17 mouse cellular contexts compared by ENCODE assay signal in the genomic region with DNA sequence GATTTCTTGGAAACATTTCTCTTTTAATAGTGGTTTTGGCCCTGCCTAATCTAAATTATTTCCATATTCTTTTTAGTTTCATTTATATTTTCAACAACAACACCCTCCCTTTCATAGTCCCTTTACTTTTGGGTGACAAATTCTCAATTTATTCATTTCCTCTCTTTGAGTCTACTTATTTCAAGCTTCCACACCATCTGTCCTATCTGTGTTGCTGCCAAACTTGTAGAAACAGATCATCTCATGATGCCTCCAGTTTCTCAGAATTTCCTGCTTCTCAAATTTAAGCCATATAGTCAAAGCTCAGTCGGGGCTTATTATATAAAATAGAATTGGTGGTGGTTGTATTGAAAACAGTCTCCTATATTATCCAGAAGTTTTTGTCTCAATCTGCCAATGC.
DNase-seq lines count a peak whose midpoint lies in the region; ATAC-seq lines count a peak whose summit lies in the region.
"Had no signal": no experiment of that assay in that cellular context is flagged by ENCODE, and none has a peak within 500 bp of the region (broad histone marks: within the 10 kb centered on the region; RNA-seq: fewer than 3 reads in every experiment).

No protein-coding gene starts in this region.

- no peaks in the 10 kb centered on the region for H3K36me3 ChIP-seq in forebrain, embryonic 15.5 days
- H3K36me3 ChIP-seq in forebrain, embryonic 11.5 days (ENCODE audit: control insufficient read depth, insufficient read depth, low read length), result no peaks in the 10 kb centered on the region
- H3K36me3 ChIP-seq: G1E; kidney, embryonic 15.5 days; midbrain, embryonic 13.5 days; neural tube, embryonic 12.5 days had no signal

- 69% methylated on average over 1 of the region's 1 CpGs for WGBS in forebrain, embryonic 15.5 days
- 84% methylated on average over 1 of the region's 1 CpGs for WGBS in forebrain, embryonic 11.5 days

- H3K27ac ChIP-seq in forebrain, embryonic 15.5 days (replicated peaks), result no peak overlapping the region
- no peak overlapping the region for H3K27ac ChIP-seq in forebrain, embryonic 11.5 days (ENCODE audit: low read depth, low read length)
- H3K27ac ChIP-seq: kidney, embryonic 15.5 days; liver, embryonic 14.5 days; midbrain, embryonic 13.5 days; neural tube, embryonic 12.5 days had no signal

- H3K4me1 ChIP-seq in forebrain, embryonic 15.5 days, result no peaks in the 10 kb centered on the region
- H3K4me1 ChIP-seq in forebrain, embryonic 11.5 days (replicated peaks; ENCODE audit: control insufficient read depth, insufficient read depth, low read length), result no peaks in the 10 kb centered on the region
- H3K4me1 ChIP-seq: kidney, embryonic 15.5 days; midbrain, embryonic 13.5 days; neural tube, embryonic 12.5 days had no signal

- H3K4me3 ChIP-seq in forebrain, embryonic 15.5 days, result no peak overlapping the region
- H3K4me3 ChIP-seq in forebrain, embryonic 11.5 days (ENCODE audit: low read depth, low read length), result no peak overlapping the region
- H3K4me3 ChIP-seq: kidney, embryonic 15.5 days; midbrain, embryonic 13.5 days; neural tube, embryonic 12.5 days had no signal

- peak; percentile 61; the same call in 1 of the 2 replicates for ATAC-seq in forebrain, embryonic 15.5 days (replicated peaks)
- no peak for ATAC-seq in forebrain, embryonic 11.5 days (replicated peaks; ENCODE audit: low FRiP score)
- ATAC-seq in erythroid progenitor cell, adult 5-6 weeks (replicated peaks; ENCODE audit: low FRiP score, poor library complexity, severe bottlenecking), result no peak
- ATAC-seq: midbrain, embryonic 13.5 days had no signal

- no peak overlapping the region for H3K9ac ChIP-seq in forebrain, embryonic 15.5 days (replicated peaks)
- H3K9ac ChIP-seq in forebrain, embryonic 11.5 days (ENCODE audit: low read length), result no peak overlapping the region
- H3K9ac ChIP-seq: kidney, embryonic 15.5 days; liver, embryonic 14.5 days; midbrain, embryonic 13.5 days; neural tube, embryonic 12.5 days had no signal

- DNase-seq in forebrain, embryonic 11.5 days (ENCODE audit: low spot score), result no peak
- peak; percentile 98 for DNase-seq in brain, adult 2 months (ENCODE audit: low read depth, low spot score)
- peak; percentile 94 for DNase-seq in cerebellum, adult 9-10 months
- peak; percentile 21 for DNase-seq in layer of hippocampus, adult 9-10 months (ENCODE audit: low spot score)
- DNase-seq in testis, postnatal 14 days (ENCODE audit: low spot score), result no peak
- DNase-seq in urinary bladder, postnatal 10 days (ENCODE audit: low spot score), result no peak
- DNase-seq: heart, adult 11 months; heart, postnatal 14 days; lung, postnatal 36 days; retina, postnatal 1 day had no signal

- H3K27me3 ChIP-seq in forebrain, embryonic 15.5 days, result no peaks in the 10 kb centered on the region
- no peaks in the 10 kb centered on the region for H3K27me3 ChIP-seq in forebrain, embryonic 11.5 days (ENCODE audit: control insufficient read depth, insufficient read depth, low read length)
- H3K27me3 ChIP-seq: kidney, embryonic 15.5 days; midbrain, embryonic 13.5 days; neural tube, embryonic 12.5 days had no signal

- H3K4me2 ChIP-seq in forebrain, embryonic 15.5 days (replicated peaks), result no peak overlapping the region
- H3K4me2 ChIP-seq in forebrain, embryonic 11.5 days (ENCODE audit: low read depth, low read length, severe bottlenecking), result no peak overlapping the region
- H3K4me2 ChIP-seq: kidney, embryonic 15.5 days; midbrain, embryonic 13.5 days; neural tube, embryonic 12.5 days had no signal

- H3K9me3 ChIP-seq in forebrain, embryonic 15.5 days, result no peaks in the 10 kb centered on the region
- H3K9me3 ChIP-seq in forebrain, embryonic 11.5 days (ENCODE audit: control insufficient read depth, low read length), result no peaks in the 10 kb centered on the region
- H3K9me3 ChIP-seq: G1E; kidney, embryonic 15.5 days; midbrain, embryonic 13.5 days; neural tube, embryonic 12.5 days had no signal

Comparison
In these comparisons a context has a peak if more than half of its experiments do, and no peak if none do; other contexts are left out.
1. DNase-seq: peak in brain, adult 2 months (single experiment), cerebellum, adult 9-10 months (single experiment) and layer of hippocampus, adult 9-10 months (single experiment); none in forebrain, embryonic 11.5 days (single experiment), testis, postnatal 14 days (single experiment) and urinary bladder, postnatal 10 days (single experiment).